Mouse (Mus musculus): Measurements from ENCODE around the gene Sgpl1.

- TF ChIP-seq CTCF (IDR thresholded peaks at IDR 0.05; ENCODE audit: low read depth) = no peak; the same call in 1 of the 2 replicates
- no peak for TF ChIP-seq EP300 (IDR thresholded peaks at IDR 0.05; ENCODE audit: low read depth)
Measured at GRCm38 (mm10) chr10:61089170-61090142, 58.0 kb downstream of the Sgpl1 start, which contains the start of gene Pcbd1.
